Mouse (Mus musculus) layer of hippocampus, adult 2 months (tissue): Measurements from ENCODE around the gene Ppp1cb. TPM values are rescaled to one million over a fixed set of nuclear protein-coding genes. Genes with fewer than 3 reads are reported as not detected.

Source experiments
- DNase-seq, 2 experiments: peaks; one replicate each; pipeline ENCODE4 v3.0.0; 2022; ENCODE audit warnings: low spot score in 2 of 2
- H3K27ac ChIP-seq: fragments of 200-600 bp; 2 replicates; pipeline ENCODE4 v1.8.1; 2022
- H3K4me3 ChIP-seq: fragments of 200-600 bp; 2 replicates; pipeline ENCODE4 v1.8.1; 2022; ENCODE audit warnings: mild to moderate bottlenecking
- CTCF ChIP-seq: fragments of 200-600 bp; conservative IDR thresholded peaks from 2 replicates; pipeline ENCODE4 v1.8.1; 2022; ENCODE audit warnings: antibody characterized with exemption, mild to moderate bottlenecking, moderate library complexity
- long read RNA-seq, 2 experiments: library from polyadenylated mRNA; stranded (forward); transcript quantifications; one replicate each; pipeline ENCODE4 v2.0.0; 2021; ENCODE audit warnings: borderline mapping rate in 2 of 2
- total RNA-seq, 2 experiments: library from RNA; stranded (reverse); gene quantifications; 2 replicates each; pipeline ENCODE4 v1.2.3; 2021

Ppp1cb gene
- 100 to 1,000 TPM; 418 to 439 TPM for total RNA-seq
- long read RNA-seq, experiment 1, full-length matches to known transcripts = 140 of 156 reads
- long read RNA-seq, experiment 1, partial matches to known transcripts = 2 of 156 reads
- long read RNA-seq, experiment 1, other reads (novel, unspliced or antisense) = 14 of 156 reads
- long read RNA-seq, experiment 2, full-length matches to known transcripts = 216 of 237 reads
- long read RNA-seq, experiment 2, partial matches to known transcripts = 6 of 237 reads
- long read RNA-seq, experiment 2, other reads (novel, unspliced or antisense) = 15 of 237 reads

GRCm38 (mm10) chr5:32458408-32459143, at the start of gene Ppp1cb:
Gene Ppp1cb (plus strand): TSS chr5:32458843.
- peak within 1 kb of the TSS; percentile 84 for H3K4me3 ChIP-seq
- DNase-seq = peak; percentile 97 to 99
- TF ChIP-seq CTCF = no peak

GRCm38 (mm10) chr5:32409747-32410146, 48.9 kb upstream of the Ppp1cb start:
- TF ChIP-seq CTCF = no peak
- DNase-seq = no peak
- H3K27ac ChIP-seq = no peak overlapping the region
- H3K4me3 ChIP-seq = no peak overlapping the region

More at GRCm38 (mm10) chr5:32458408-32459143, at the start of gene Ppp1cb:
- peak within 1 kb of the TSS; percentile 99 for H3K27ac ChIP-seq

GRCm38 (mm10) chr5:32410954-32411688, 47.5 kb upstream of the Ppp1cb start:
- Histone ChIP-seq H3K27ac (no peak overlapping the region), H3K4me3 (no peak overlapping the region)
- TF ChIP-seq CTCF = no peak
- DNase-seq = no peak

- DNase-seq = no peak
- Histone ChIP-seq H3K27ac (peak overlapping the region; percentile 64; the same call in 1 of the 2 replicates), H3K4me3 (no peak overlapping the region)
- no peak for TF ChIP-seq CTCF
Measured at GRCm38 (mm10) chr5:32412186-32412950, 46.3 kb upstream of the Ppp1cb start.

- no peak for DNase-seq
- H3K4me3 ChIP-seq = no peak overlapping the region
- H3K27ac ChIP-seq = peak overlapping the region; percentile 49
- TF ChIP-seq CTCF = no peak
Measured at GRCm38 (mm10) chr5:32413083-32413482, 45.6 kb upstream of the Ppp1cb start.

GRCm38 (mm10) chr5:32413569-32413968, 45.1 kb upstream of the Ppp1cb start:
- Histone ChIP-seq H3K27ac (peak overlapping the region; percentile 49), H3K4me3 (no peak overlapping the region)
- DNase-seq = peak in 1 of 2 experiments; percentile 10
- TF ChIP-seq CTCF = no peak

GRCm38 (mm10) chr5:32414461-32414985, 44.1 kb upstream of the Ppp1cb start:
- no peak for TF ChIP-seq CTCF
- DNase-seq = no peak
- no peak overlapping the region for H3K27ac ChIP-seq
- no peak overlapping the region for H3K4me3 ChIP-seq

GRCm38 (mm10) chr5:32415554-32415953, 43.1 kb upstream of the Ppp1cb start:
- no peak for TF ChIP-seq CTCF

GRCm38 (mm10) chr5:32416881-32417280, 41.8 kb upstream of the Ppp1cb start:
- TF ChIP-seq CTCF = no peak
- Histone ChIP-seq H3K27ac (no peak overlapping the region), H3K4me3 (no peak overlapping the region)
- DNase-seq = no peak

More at GRCm38 (mm10) chr5:32415554-32415953, 43.1 kb upstream of the Ppp1cb start:
- H3K4me3 ChIP-seq = no peak overlapping the region
- no peak overlapping the region for H3K27ac ChIP-seq
- DNase-seq = no peak

- no peak for DNase-seq
- H3K27ac ChIP-seq = no peak overlapping the region
- H3K4me3 ChIP-seq = no peak overlapping the region
- no peak for TF ChIP-seq CTCF
Measured at GRCm38 (mm10) chr5:32422081-32422589, 36.5 kb upstream of the Ppp1cb start.

GRCm38 (mm10) chr5:32423339-32424046, 35.1 kb upstream of the Ppp1cb start:
- no peak overlapping the region for H3K4me3 ChIP-seq
- no peak for DNase-seq
- no peak for TF ChIP-seq CTCF
- no peak overlapping the region for H3K27ac ChIP-seq
